Mouse (Mus musculus): Measurements from ENCODE around the gene Amfr. TPM values are rescaled to one million over a fixed set of nuclear protein-coding genes. Genes with fewer than 3 reads are reported as not detected.
"Not testable (repeated sequence)": the region's sequence is repeated elsewhere in the genome, so short reads cannot be mapped to it uniquely, and the experiment has no call there.

The Amfr gene
- polyA plus RNA-seq (2015; fragmentation: Nextera tagmentation; extraction: Ambion mirVana) = 48.5 and 49.6 TPM in 2 replicates

DNA sequence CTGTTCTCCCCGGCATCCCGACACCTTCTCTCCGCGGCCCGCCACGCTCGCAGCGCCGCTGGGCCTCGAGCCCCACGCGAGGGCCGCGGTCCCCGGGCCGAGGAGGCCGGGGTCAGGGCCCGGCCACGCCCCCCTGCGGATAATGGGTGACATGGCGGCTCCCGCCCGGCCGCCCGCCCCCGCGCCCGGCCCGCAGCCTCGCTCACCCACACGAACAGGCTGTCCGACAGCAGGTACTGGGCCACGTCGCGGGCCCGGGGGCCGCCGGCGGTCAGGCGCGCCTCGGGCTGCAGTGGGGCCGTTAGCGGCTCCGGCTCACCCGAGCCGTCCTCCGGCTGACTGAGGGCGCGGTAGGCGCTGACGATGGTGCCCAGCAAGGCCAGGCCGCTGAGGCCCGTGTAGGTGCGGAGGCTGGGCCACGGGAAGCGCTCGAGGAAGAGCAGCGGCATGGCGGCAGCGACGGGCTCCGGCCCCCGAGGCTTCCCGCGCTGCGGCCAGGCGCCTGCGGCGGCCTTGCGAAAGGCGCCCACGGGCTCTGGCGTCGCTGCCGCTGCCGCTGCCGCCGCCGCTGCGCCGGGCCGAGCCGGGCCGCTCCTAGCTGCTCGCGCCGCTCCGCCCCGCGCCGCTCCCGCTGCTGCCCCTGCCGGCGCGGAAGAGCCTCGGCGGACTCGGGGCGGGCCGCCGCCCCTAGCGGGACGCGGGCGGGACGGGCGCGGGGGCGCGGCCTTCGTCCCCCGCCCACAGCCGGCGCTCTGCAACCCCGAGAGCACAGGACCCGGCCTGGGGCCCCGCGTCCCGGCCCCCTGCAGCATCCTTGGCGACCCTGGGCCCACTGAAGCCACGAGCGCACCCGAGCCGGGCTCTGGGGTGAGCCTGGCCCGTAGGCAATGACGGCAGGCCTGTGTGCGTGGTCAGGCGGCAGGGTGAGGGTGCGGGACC lies at the start of gene Amfr:
TSS of gene Amfr (minus strand) at position 830 of the 939 bp plus-strand sequence.
- H3K4me1 ChIP-seq = peaks cover 30% of the 10 kb centered on the region
- H3K27me3 ChIP-seq = no peaks in the 10 kb centered on the region
- peak within 1 kb of the TSS; percentile 96 for H3K4me2 ChIP-seq
- no peaks in the 10 kb centered on the region for H3K9me3 ChIP-seq
- under 1% methylated on average over 110 of the region's 130 CpGs for WGBS
- H3K4me3 ChIP-seq = peak within 1 kb of the TSS; percentile 79
- H3K36me3 ChIP-seq = no peaks in the 10 kb centered on the region
- H3K27ac ChIP-seq = peak within 1 kb of the TSS; percentile 90
- peak; percentile 92 for ATAC-seq (ENCODE audit: borderline replicate concordance, extremely low read depth, low FRiP score, low TSS enrichment)
- peak within 1 kb of the TSS; percentile 91 for H3K9ac ChIP-seq

- no peak overlapping the region for H3K4me2 ChIP-seq
- no peak for ATAC-seq (ENCODE audit: borderline replicate concordance, extremely low read depth, low FRiP score, low TSS enrichment)
- H3K27ac ChIP-seq = no peak overlapping the region
- no peaks in the 10 kb centered on the region for H3K9me3 ChIP-seq
- H3K36me3 ChIP-seq = peaks cover 39% of the 10 kb centered on the region; the same call in 1 of the 2 replicates
- no peaks in the 10 kb centered on the region for H3K4me1 ChIP-seq
- H3K9ac ChIP-seq = no peak overlapping the region
- WGBS = 55% methylated on average over 6 of the region's 6 CpGs
- no peaks in the 10 kb centered on the region for H3K27me3 ChIP-seq
- H3K4me3 ChIP-seq = no peak overlapping the region
Observed at GRCm38 (mm10) chr8:94057157-94057854, 44.7 kb upstream of the Amfr start.

GRCm38 (mm10) chr8:94052696-94053095 lies 40.1 kb upstream of the Amfr start:
- H3K9me3 ChIP-seq = no peaks in the 10 kb centered on the region
- H3K27ac ChIP-seq = no peak overlapping the region
- H3K27me3 ChIP-seq = no peaks in the 10 kb centered on the region
- no peak overlapping the region for H3K4me3 ChIP-seq
- H3K4me2 ChIP-seq = no peak overlapping the region
- no peaks in the 10 kb centered on the region for H3K4me1 ChIP-seq
- no peak overlapping the region for H3K9ac ChIP-seq
- H3K36me3 ChIP-seq = peaks cover 23% of the 10 kb centered on the region; the same call in 1 of the 2 replicates
- ATAC-seq (ENCODE audit: borderline replicate concordance, extremely low read depth, low FRiP score, low TSS enrichment) = no peak
- WGBS = 87% methylated on average over 12 of the region's 12 CpGs

DNA sequence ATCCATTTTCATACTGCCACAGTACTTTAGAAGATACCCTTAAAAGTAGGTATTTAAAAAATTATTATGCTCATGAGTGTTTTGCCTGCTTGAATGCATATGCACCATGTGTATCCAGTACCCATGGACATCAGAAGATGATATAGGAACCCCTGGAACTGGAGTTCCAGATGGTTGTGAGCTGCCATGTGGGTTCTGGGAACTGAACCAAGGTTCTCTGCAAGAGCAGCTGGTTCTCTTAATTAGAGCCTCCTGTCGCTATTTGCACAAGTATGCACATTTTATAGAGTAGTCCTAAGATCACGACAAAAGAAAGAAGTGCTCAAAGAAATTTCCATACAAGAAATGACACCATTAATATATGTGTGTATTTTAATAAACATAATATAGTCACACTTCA lies 35.2 kb upstream of the Amfr start:
- peaks cover 6% of the 10 kb centered on the region; the same call in 1 of the 2 replicates for H3K36me3 ChIP-seq
- H3K4me2 ChIP-seq = no peak overlapping the region
- WGBS = 74% methylated on average over 2 of the region's 2 CpGs
- no peaks in the 10 kb centered on the region for H3K9me3 ChIP-seq
- no peaks in the 10 kb centered on the region for H3K27me3 ChIP-seq
- H3K4me3 ChIP-seq = no peak overlapping the region
- no peak overlapping the region for H3K27ac ChIP-seq
- no peak for ATAC-seq (ENCODE audit: borderline replicate concordance, extremely low read depth, low FRiP score, low TSS enrichment)
- no peak overlapping the region for H3K9ac ChIP-seq
- H3K4me1 ChIP-seq = no peaks in the 10 kb centered on the region

- Histone ChIP-seq H3K4me3 (peak overlapping the region; percentile 92), H3K36me3 (0 out of 2 replicates have a peak, but pooled peaks cover 3% of the 10 kb centered on the region), H3K4me1 (peaks cover 22% of the 10 kb centered on the region), H3K27me3 (no peaks in the 10 kb centered on the region), H3K9ac (peak overlapping the region; percentile 72), H3K9me3 (no peaks in the 10 kb centered on the region), H3K27ac (peak overlapping the region; percentile 21; the same call in 1 of the 2 replicates), H3K4me2 (peak overlapping the region; percentile 72)
- 5% methylated on average over 15 of the region's 15 CpGs for WGBS
- no peak for ATAC-seq (ENCODE audit: borderline replicate concordance, extremely low read depth, low FRiP score, low TSS enrichment)
Observed at GRCm38 (mm10) chr8:94037806-94038205, 25.2 kb upstream of the Amfr start.

GRCm38 (mm10) chr8:94036944-94037524 lies 24.4 kb upstream of the Amfr start, which contains the start of the genes Nudt21 and Ogfod1:
Gene Nudt21, minus strand, starts transcription at chr8:94037031.
Gene Ogfod1, plus strand, starts transcription at chr8:94037198.
- H3K27ac ChIP-seq = peak within 1 kb of the TSS; percentile 85
- peaks cover 22% of the 10 kb centered on the region for H3K4me1 ChIP-seq
- H3K9ac ChIP-seq = peak within 1 kb of the TSS; percentile 72
- H3K27me3 ChIP-seq = no peaks in the 10 kb centered on the region
- peak within 1 kb of the TSS; percentile 72 for H3K4me2 ChIP-seq
- no peaks in the 10 kb centered on the region for H3K36me3 ChIP-seq
- H3K4me3 ChIP-seq = peak within 1 kb of the TSS; percentile 92
- WGBS = under 1% methylated on average over 41 of the region's 41 CpGs
- H3K9me3 ChIP-seq = no peaks in the 10 kb centered on the region
- peak; percentile 98 for ATAC-seq (ENCODE audit: borderline replicate concordance, extremely low read depth, low FRiP score, low TSS enrichment)

GRCm38 (mm10) chr8:94036541-94036940 lies 23.9 kb upstream of the Amfr start:
- H3K4me1 ChIP-seq = peaks cover 22% of the 10 kb centered on the region
- WGBS = under 1% methylated on average over 23 of the region's 32 CpGs

DNA sequence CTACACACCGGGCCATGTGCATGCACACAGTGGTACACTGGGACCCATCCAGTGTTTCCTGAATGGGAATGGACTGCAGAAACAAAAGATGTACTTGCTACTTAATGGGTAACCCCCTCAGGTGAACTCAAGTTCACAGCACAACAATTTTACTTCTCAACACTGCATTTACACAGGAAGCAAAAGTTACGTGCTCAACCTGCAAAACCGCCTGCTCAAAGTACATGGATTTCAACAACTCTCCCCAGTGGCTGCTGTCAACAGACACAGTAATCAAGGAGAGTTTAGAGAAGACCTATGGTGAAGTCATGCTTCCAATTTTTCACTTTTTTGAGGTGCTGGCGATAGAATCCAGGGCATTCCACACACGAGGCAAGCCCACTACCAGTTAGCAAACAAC lies 22.6 kb upstream of the Amfr start:
- H3K4me2 ChIP-seq = peak overlapping the region; percentile 69
- whole genome bisulfite sequencing = 43% methylated on average over 5 of the region's 5 CpGs
- H3K4me3 ChIP-seq = peak overlapping the region; percentile 92; the same call in 1 of the 2 replicates

More at GRCm38 (mm10) chr8:94036541-94036940, 23.9 kb upstream of the Amfr start:
- peak overlapping the region; percentile 85 for H3K27ac ChIP-seq
- not testable (repeated sequence) for H3K36me3 ChIP-seq, H3K27me3 ChIP-seq, H3K9me3 ChIP-seq
- peak overlapping the region; percentile 57 for H3K9ac ChIP-seq
- H3K4me3 ChIP-seq = peak overlapping the region; percentile 92
- H3K4me2 ChIP-seq = peak overlapping the region; percentile 69
- ATAC-seq (ENCODE audit: borderline replicate concordance, extremely low read depth, low FRiP score, low TSS enrichment) = peak; percentile 89

DNA sequence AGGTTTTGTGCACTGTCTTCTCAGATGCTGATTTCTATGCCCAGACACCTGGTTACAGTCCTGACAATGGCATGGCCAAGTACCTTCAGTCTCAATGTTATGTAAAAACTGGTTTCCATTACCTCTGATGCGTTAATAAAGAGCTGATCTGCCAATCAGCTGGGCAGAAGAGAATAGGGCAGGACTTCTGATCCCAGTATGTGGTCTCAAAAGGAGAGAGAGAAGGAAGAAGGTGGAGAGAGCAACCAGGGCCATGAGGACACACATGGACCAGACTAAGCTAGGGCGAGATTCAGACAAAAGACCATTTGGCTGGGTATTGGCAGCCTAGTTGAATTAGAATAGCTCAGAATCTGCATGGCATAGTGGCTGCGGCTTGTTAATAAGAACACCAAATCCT lies 21.0 kb upstream of the Amfr start:
- Histone ChIP-seq H3K9ac (no peak overlapping the region), H3K36me3 (peaks cover 27% of the 10 kb centered on the region), H3K4me1 (peaks cover 22% of the 10 kb centered on the region), H3K27me3 (no peaks in the 10 kb centered on the region), H3K27ac (no peak overlapping the region), H3K4me3 (no peak overlapping the region), H3K9me3 (no peaks in the 10 kb centered on the region), H3K4me2 (no peak overlapping the region)
- 82% methylated on average over 3 of the region's 3 CpGs for WGBS
- ATAC-seq (ENCODE audit: borderline replicate concordance, extremely low read depth, low FRiP score, low TSS enrichment) = no peak

More for the DNA sequence above, 22.6 kb upstream of the Amfr start:
- peaks cover 22% of the 10 kb centered on the region for H3K4me1 ChIP-seq
- H3K9ac ChIP-seq = peak overlapping the region; percentile 4; the same call in 1 of the 2 replicates
- ATAC-seq (ENCODE audit: borderline replicate concordance, extremely low read depth, low FRiP score, low TSS enrichment) = no peak
- no peak overlapping the region for H3K27ac ChIP-seq
- H3K9me3 ChIP-seq = no peaks in the 10 kb centered on the region
- H3K36me3 ChIP-seq = peaks cover 11% of the 10 kb centered on the region
- no peaks in the 10 kb centered on the region for H3K27me3 ChIP-seq

- Histone ChIP-seq H3K4me1 (peaks cover 7% of the 10 kb centered on the region; the same call in 1 of the 2 replicates), H3K9ac (no peak overlapping the region), H3K4me2 (no peak overlapping the region), H3K36me3 (peaks cover 63% of the 10 kb centered on the region), H3K27ac (no peak overlapping the region), H3K4me3 (no peak overlapping the region), H3K9me3 (no peaks in the 10 kb centered on the region), H3K27me3 (no peaks in the 10 kb centered on the region)
- 91% methylated on average over 9 of the region's 9 CpGs for WGBS
- no peak for ATAC-seq (ENCODE audit: borderline replicate concordance, extremely low read depth, low FRiP score, low TSS enrichment)
Observed at GRCm38 (mm10) chr8:94029701-94030100, 17.1 kb upstream of the Amfr start.

GRCm38 (mm10) chr8:94023916-94024315 lies 11.3 kb upstream of the Amfr start:
- no peak for ATAC-seq (ENCODE audit: borderline replicate concordance, extremely low read depth, low FRiP score, low TSS enrichment)
- H3K27ac ChIP-seq = no peak overlapping the region
- H3K4me1 ChIP-seq = no peaks in the 10 kb centered on the region
- H3K36me3 ChIP-seq = peaks cover 80% of the 10 kb centered on the region
- H3K9me3 ChIP-seq = no peaks in the 10 kb centered on the region
- H3K4me2 ChIP-seq = no peak overlapping the region
- 94% methylated on average over 6 of the region's 6 CpGs for WGBS
- H3K27me3 ChIP-seq = no peaks in the 10 kb centered on the region
- H3K4me3 ChIP-seq = no peak overlapping the region
- no peak overlapping the region for H3K9ac ChIP-seq
